Mouse (Mus musculus): ENCODE results near the gene Naa38. TPM values are rescaled to one million over a fixed set of nuclear protein-coding genes. Genes with fewer than 3 reads are reported as not detected.
A peak's percentile ranks its signal among the peaks of the same experiment; 100 is the strongest.

Gene Naa38
- polyA plus RNA-seq, 1 experiment from 2014 or later = 159 TPM

DNA sequence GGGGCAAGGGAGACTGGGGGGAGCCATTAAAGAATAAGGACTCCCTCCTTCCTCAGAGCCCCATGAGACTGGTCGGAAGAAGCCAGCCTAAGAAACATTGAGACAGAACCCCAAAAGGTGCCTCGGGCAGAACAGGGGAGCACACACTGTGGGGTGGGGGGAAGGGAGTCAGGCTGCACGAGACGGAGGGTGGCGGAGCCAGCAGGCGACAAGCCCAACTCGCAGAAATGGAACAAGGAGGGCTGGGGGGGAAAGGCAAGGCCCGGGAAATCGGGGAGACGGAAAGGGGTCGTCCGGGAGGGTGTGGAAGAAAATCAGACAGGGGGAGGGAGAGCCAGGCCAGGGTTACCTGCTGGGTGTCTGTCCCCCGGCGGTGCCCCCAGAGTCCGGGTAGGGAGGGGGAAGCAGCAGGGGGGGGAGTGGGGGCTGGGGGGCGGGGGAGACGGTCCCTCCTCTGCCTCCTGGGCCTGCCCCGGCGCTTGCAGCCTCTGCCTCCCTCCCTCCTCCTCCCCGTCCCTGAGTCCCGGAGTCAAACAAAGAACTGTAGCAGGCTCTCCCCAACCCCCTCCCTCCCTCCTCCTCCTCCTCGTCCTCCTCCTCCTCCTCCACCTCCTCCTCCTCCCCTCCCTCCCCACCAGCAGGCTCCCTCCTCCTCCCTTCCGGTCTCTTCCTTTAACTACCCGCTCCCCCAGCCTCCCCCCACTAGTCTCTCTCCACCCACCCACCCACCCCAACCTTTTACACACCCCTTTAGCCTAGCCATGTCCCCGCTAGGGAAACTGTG lies 20.6 kb downstream of the Naa38 start:
- H3K4me3 ChIP-seq = peak overlapping the region; percentile 82
- peaks cover 94% of the 10 kb centered on the region for H3K4me1 ChIP-seq (replicated peaks)
- DNase-seq (ENCODE audit: low spot score) = peak; percentile 87
- WGBS = 1% methylated on average over 23 of the region's 25 CpGs
- no peaks in the 10 kb centered on the region for H3K9me3 ChIP-seq
- H3K27me3 ChIP-seq (ENCODE audit: insufficient read depth, poor library complexity, severe bottlenecking) = peaks cover 8% of the 10 kb centered on the region
- H3K36me3 ChIP-seq = peaks cover 26% of the 10 kb centered on the region
- peak overlapping the region; percentile 99 for H3K27ac ChIP-seq

DNA sequence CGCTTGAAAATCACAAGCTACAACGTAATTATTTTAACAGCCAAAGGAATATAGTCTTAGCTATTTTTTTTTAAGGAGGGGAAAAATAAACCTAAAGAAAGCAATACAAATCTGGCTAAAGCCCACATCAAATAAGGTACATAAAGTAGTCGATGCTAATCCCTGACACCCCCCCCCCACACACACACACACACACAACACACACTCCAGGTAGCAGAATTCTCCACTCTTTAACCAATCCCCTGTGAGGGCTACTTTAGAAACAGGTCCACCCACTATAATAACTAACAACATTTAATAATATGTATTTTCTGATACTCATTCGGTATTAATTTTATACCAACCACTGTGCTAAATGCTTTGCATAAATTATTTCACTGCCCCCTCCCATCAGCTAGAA lies 21.2 kb downstream of the Naa38 start:
- Histone ChIP-seq H3K9me3 (no peaks in the 10 kb centered on the region), H3K4me1 (replicated peaks) (peaks cover 99% of the 10 kb centered on the region), H3K27ac (peak overlapping the region; percentile 99), H3K4me3 (peak overlapping the region; percentile 82), H3K36me3 (peaks cover 25% of the 10 kb centered on the region), H3K27me3 (ENCODE audit: insufficient read depth, poor library complexity, severe bottlenecking) (peaks cover 14% of the 10 kb centered on the region)
- DNase-seq (ENCODE audit: low spot score) = no peak
- WGBS = 1% methylated on average over 4 of the region's 4 CpGs

DNA sequence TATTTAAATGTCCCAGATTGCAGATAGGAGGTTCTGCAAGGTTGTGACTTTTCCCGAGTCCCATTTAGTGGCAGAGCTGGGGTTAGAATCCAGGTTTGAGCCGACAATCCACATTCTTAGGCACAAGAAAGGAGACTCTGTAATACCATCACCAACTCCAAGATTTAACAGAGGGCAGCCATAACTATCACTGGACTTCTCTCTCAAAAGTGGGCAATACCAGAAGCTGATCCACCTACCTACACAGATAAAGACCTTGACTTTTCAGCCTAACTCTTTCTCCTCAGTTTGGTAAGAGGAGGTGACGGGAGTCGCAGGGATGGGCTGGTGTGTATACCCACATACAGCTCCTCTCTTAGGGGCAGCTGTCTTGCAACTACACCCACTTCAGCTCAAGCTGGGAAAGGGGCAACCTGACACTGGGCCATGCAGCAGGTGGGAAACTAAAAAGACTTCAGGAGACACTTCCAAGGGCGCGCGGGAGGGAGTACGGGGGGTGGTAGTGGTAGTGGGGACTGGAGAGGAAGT lies 21.7 kb downstream of the Naa38 start:
- H3K4me1 ChIP-seq (replicated peaks) = peaks cover 99% of the 10 kb centered on the region
- peak overlapping the region; percentile 82 for H3K4me3 ChIP-seq
- no peaks in the 10 kb centered on the region for H3K9me3 ChIP-seq
- peaks cover 19% of the 10 kb centered on the region for H3K27me3 ChIP-seq (ENCODE audit: insufficient read depth, poor library complexity, severe bottlenecking)
- WGBS = 2% methylated on average over 8 of the region's 8 CpGs
- peaks cover 20% of the 10 kb centered on the region for H3K36me3 ChIP-seq
- DNase-seq (ENCODE audit: low spot score) = no peak
- peak overlapping the region; percentile 99 for H3K27ac ChIP-seq

DNA sequence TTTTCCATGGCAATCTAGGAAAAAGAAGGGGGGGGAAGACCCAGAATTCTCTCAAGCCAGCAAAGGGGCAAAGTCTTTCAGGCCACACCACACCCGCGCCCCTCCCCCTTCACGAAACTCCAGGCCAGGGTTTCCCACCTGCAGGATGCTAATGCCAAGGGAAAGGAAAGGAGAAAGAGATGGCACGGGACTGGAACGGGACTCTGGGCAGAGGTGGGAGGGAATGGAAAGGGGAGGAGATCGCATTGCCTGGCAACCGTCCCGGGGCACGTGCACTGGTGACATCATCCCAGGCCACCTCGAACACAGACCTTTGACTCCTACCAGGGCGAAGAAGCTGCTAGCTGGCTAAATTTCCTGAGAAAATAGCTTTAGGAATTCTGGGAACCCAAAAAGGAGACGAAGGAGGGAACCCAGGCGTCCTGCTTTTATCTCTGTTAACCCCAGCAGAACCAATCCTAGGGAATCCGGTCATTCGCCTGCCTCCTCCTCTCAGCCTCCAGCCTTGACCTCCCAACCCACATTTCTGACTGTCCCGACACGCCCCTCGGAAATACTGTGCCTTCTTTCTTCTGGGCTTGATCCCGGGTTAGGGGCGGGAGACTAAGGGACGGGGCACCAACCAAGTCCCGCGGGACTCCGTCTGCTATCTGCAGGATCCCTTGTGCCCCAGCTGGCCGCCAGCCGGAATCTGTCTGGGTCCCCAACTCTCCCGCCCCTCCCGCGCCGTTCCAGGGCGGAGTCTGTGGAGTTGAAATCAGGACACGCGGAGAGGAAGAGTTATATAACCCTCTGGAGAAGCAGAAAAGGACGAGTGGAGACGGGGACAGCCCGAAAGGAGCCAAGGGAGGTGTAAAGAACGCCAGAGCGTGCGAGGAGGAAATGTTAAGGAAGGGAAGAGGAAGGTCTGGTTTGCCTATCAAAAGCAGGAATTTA lies 22.4 kb downstream of the Naa38 start:
- peak overlapping the region; percentile 99 for H3K27ac ChIP-seq
- DNase-seq (ENCODE audit: low spot score) = peak; percentile 96
- no peaks in the 10 kb centered on the region for H3K9me3 ChIP-seq
- under 1% methylated on average over 39 of the region's 39 CpGs for WGBS
- peaks cover 13% of the 10 kb centered on the region for H3K36me3 ChIP-seq
- peak overlapping the region; percentile 82 for H3K4me3 ChIP-seq
- H3K27me3 ChIP-seq (ENCODE audit: insufficient read depth, poor library complexity, severe bottlenecking) = peaks cover 26% of the 10 kb centered on the region
- peaks cover 91% of the 10 kb centered on the region for H3K4me1 ChIP-seq (replicated peaks)

DNA sequence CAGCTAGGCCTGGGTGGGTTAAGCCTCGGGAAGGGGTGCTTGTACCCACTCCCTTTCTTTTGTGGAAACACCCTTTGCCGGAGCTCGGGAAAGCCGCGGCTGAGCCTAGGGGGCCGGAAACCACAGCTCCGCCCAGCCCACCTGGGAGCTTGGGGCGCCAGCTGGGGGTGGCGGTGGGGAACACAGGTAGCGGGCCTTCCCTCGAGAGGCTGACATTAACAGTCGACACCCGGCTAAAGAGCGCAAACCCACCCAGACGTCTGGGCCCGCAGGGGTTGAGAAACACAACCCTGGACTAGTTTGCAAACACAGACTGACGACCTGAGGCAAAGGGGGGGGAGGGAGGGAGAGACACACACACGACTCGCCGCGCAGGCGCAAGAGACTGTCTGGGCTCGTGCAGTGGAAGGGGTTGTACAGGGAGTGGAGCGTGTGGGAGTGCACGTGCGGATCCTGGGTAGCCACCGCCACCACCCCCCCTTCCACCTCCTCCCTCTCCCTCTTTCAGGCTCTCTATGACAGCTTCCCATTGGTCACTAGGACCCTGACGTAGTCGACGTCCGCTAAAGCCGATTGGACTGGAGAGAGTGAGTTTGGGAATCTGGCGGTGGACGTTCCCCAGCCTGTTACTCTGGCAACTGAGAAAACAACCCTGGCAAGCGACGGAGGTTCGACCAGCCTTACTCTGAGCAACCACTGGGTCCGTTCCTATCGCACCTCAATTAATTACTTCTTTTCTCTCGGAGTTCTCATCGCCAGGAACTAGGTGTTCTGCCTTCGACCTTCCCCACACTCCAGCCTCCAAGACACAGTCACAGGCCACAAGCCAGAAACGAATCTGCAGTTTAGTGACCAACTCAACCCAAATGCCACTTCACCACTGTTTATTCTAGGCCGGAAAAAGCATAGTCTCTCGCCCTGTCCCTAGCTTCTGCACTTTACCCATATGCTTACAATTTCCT lies 23.5 kb downstream of the Naa38 start:
- Histone ChIP-seq H3K27me3 (ENCODE audit: insufficient read depth, poor library complexity, severe bottlenecking) (peaks cover 36% of the 10 kb centered on the region), H3K27ac (peak overlapping the region; percentile 99), H3K9me3 (no peaks in the 10 kb centered on the region), H3K4me3 (peak overlapping the region; percentile 82), H3K36me3 (0 out of 2 replicates have a peak, but pooled peaks cover 3% of the 10 kb centered on the region), H3K4me1 (replicated peaks) (peaks cover 81% of the 10 kb centered on the region)
- under 1% methylated on average over 45 of the region's 45 CpGs for WGBS
- DNase-seq (ENCODE audit: low spot score) = peak; percentile 98

DNA sequence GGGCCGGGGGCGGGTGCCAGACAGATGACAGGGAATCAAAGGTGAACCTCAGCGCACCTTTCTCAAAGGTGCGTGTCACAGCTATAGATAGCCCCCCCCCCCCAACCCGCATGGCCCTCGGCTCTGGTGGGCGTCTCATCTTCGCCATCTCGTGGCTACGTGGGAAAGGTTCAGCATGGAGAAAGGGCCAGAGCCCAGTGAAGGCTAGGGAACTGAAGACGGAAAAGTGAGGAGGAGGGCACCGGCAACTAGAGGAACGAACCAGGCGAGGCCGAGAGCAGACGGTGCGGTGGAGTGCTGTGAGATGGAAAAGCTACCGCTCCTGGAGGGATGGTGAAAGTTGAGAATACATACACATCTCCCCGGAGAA lies 24.1 kb downstream of the Naa38 start:
- peak; percentile 64 for DNase-seq (ENCODE audit: low spot score)
- H3K27me3 ChIP-seq (ENCODE audit: insufficient read depth, poor library complexity, severe bottlenecking) = peaks cover 42% of the 10 kb centered on the region
- H3K4me3 ChIP-seq = peak overlapping the region; percentile 82
- 0% methylated on average over 19 of the region's 19 CpGs for WGBS
- H3K4me1 ChIP-seq (replicated peaks) = peaks cover 74% of the 10 kb centered on the region
- H3K36me3 ChIP-seq = no peaks in the 10 kb centered on the region
- H3K27ac ChIP-seq = peak overlapping the region; percentile 99
- no peaks in the 10 kb centered on the region for H3K9me3 ChIP-seq

DNA sequence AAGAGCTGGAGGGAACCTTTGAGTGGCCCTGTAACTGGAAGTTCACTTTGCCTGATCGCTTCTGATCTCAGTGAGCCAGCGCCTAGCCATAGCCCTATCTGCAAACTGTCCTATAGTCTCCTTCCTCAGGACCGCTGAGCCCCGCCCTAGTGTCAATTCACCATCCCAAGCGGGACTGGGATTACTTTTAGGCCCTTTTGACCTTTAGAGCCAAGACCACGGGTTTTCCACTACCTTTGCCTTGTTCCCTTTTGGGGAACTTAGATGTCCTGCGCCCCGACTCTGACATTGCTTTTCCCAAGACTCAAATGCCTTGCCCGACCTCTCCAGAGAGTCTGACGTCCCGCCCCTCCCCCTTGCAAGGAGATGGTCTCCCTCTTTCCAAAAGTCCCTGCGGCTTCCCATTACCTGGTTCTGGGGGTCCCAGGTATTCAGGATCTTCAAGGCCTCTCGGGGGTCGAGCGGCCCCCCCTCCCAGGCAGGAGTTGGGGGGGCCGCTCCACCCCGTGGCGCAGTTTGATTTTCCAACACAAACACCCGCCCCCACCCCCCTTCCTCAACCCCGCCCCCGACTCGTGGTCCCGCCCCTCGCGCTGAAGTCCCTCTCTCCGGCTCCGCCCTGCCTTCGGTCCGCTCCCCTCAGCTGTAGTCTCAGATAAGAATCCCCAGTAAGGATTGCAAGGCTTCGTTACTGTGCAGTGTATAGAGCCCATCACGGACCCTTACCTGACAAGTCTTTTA lies 24.7 kb downstream of the Naa38 start:
- H3K9me3 ChIP-seq = no peaks in the 10 kb centered on the region
- peak overlapping the region; percentile 82 for H3K4me3 ChIP-seq
- under 1% methylated on average over 30 of the region's 31 CpGs for WGBS
- peak; percentile 61 for DNase-seq (ENCODE audit: low spot score)
- H3K36me3 ChIP-seq = no peaks in the 10 kb centered on the region
- peaks cover 69% of the 10 kb centered on the region for H3K4me1 ChIP-seq (replicated peaks)
- H3K27me3 ChIP-seq (ENCODE audit: insufficient read depth, poor library complexity, severe bottlenecking) = peaks cover 42% of the 10 kb centered on the region
- peak overlapping the region; percentile 99 for H3K27ac ChIP-seq

DNA sequence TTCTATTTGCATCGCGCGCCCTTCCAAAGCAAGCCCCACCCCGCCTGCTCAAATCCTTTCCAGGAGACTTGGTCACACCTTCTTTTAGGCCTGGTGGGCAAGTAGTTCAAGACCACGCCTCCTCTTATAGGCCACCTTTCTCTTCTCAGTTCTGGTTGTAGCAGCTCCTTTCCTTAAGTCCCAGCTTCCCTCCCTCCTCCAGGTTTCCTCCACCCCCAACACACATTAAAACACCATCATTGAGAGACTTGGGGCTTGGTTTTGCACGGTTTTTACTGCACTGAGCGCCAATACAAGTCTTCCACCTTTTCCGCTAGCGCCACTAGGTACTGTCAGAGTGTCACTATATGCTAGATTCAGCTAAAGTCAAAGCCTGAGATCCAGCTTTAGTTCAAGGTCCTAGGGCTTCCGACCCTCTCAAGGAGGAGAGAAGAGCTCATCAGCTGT lies 25.3 kb downstream of the Naa38 start:
- DNase-seq (ENCODE audit: low spot score) = no peak
- Histone ChIP-seq H3K36me3 (no peaks in the 10 kb centered on the region), H3K27ac (peak overlapping the region; percentile 99; the same call in 1 of the 2 replicates), H3K27me3 (ENCODE audit: insufficient read depth, poor library complexity, severe bottlenecking) (peaks cover 42% of the 10 kb centered on the region), H3K9me3 (no peaks in the 10 kb centered on the region), H3K4me1 (replicated peaks) (peaks cover 63% of the 10 kb centered on the region), H3K4me3 (peak overlapping the region; percentile 82)
- WGBS = 5% methylated on average over 10 of the region's 10 CpGs

DNA sequence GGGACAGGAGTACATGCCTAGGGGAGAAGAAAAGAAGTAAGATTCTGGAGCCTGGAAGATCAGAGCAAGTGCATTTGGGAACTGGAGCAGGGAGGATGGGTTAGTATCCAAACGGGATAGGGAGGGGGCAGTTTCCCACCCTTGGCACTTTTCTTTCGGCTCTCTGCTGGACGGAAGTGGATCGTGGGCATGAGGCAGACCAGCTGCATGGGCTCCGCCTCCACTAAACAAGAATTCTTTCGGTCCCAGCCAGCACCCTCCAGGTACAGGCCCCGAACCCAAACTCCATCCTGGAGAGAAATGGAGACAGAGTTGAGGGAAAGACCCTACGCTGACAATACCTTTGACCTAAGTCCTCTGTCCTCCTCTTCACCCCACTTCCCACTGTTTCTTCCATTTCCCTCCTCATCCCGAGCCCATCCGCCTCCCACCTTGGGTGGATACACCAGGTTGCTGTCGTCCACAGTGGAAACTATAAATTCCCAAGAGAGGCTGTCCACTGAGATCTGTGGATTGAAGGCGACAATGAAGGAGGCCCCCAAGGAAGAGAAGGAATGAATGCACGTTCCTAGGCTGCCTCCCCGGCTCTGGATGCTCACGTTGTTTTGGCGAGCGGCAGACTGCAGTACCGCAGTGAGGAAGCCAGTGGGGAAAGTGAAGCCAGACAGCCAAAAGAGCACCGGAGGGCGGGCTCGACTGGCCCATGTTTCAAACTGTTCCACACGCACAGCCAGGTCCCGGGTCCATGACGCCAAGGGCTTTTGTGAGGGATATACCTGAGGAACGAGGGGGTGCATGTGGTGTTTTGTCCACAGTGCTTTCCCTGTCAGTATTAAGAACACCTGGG lies 26.1 kb downstream of the Naa38 start:
- 11% methylated on average over 25 of the region's 25 CpGs for WGBS
- DNase-seq (ENCODE audit: low spot score) = no peak
- peak overlapping the region; percentile 68 for H3K27ac ChIP-seq

DNA sequence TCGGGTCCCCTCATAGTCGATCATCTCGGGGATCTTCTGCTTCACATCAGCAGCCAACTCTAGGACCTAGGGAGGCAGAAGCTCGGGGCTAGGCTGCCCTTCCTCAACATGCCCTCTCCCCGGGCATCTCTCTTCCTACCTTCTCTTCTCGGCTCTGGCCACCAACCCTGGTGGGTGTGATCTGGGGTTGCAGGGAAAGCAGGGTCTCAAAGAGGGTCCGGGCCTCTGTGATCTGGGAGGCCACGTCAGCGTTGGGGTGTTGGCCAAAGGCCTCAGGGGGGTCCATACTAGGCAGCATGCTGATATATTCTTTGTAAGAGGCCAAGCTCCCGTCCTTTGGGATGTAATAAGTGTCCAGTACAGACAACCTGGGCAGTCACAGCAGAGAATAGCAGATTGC lies 27.6 kb downstream of the Naa38 start:
- Histone ChIP-seq H3K27ac (no peak overlapping the region), H3K4me3 (no peak overlapping the region), H3K36me3 (no peaks in the 10 kb centered on the region), H3K9me3 (no peaks in the 10 kb centered on the region), H3K27me3 (ENCODE audit: insufficient read depth, poor library complexity, severe bottlenecking) (peaks cover 45% of the 10 kb centered on the region), H3K4me1 (replicated peaks) (peaks cover 41% of the 10 kb centered on the region)
- DNase-seq (ENCODE audit: low spot score) = no peak
- WGBS = 90% methylated on average over 10 of the region's 10 CpGs

More for the DNA sequence above, 26.1 kb downstream of the Naa38 start:
- Histone ChIP-seq H3K36me3 (no peaks in the 10 kb centered on the region), H3K27me3 (ENCODE audit: insufficient read depth, poor library complexity, severe bottlenecking) (peaks cover 42% of the 10 kb centered on the region), H3K4me1 (replicated peaks) (peaks cover 56% of the 10 kb centered on the region), H3K9me3 (no peaks in the 10 kb centered on the region), H3K4me3 (peak overlapping the region; percentile 82)

DNA sequence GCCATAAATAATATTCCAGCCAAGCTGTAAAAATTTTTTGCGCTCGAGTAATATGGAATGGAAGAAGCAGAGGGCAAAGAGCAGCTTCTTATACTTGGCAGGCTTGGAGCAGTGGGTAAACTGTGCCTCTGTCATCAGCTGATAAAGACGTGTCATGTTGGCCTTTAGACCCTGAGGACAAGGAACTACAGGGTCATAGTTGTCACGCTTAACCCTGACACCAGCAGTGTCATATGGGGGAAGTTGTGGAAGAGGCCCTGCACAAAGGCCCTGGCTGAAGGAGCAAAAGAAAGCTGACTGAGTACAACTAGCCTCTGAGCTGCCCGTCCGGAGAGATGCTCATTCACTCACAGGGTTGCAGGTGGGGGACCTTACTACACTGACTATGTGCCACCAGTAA lies 28.6 kb downstream of the Naa38 start:
- Histone ChIP-seq H3K27ac (no peak overlapping the region), H3K4me3 (no peak overlapping the region), H3K9me3 (no peaks in the 10 kb centered on the region), H3K27me3 (ENCODE audit: insufficient read depth, poor library complexity, severe bottlenecking) (peaks cover 45% of the 10 kb centered on the region), H3K36me3 (no peaks in the 10 kb centered on the region), H3K4me1 (replicated peaks) (peaks cover 35% of the 10 kb centered on the region)
- DNase-seq (ENCODE audit: low spot score) = no peak
- 68% methylated on average over 6 of the region's 6 CpGs for WGBS
